Mouse (Mus musculus): ENCODE results near the gene Baz2b.
"Not testable (repeated sequence)": the region's sequence is repeated elsewhere in the genome, so short reads cannot be mapped to it uniquely, and the experiment has no call there.

Baz2b gene

DNA sequence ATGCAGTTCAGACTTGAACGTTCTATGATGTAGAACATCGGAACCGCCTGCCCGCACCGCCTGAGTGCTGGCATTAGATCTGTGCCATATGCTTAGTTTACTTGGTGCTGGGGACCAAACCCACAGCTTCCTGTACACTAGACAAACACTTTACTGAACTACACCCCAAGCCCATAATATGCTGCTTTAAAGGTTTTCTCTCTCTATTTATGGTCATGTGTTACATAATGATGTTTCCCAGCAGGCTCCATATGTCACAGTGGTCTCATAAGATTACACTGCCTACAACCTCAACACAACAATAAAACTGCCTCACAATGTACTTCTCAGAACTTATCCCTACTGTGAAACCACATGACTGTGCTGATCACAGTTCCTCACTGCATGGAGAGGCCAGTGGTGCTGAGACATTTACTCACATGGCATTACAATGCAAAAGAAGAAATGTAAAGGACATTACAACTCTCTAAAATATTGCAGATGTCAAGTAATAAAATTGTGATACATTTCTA is 9.5 kb downstream of the Baz2b start:
- peak; percentile 41 for DNase-seq (ENCODE audit: low read depth)

- DNase-seq (ENCODE audit: low read depth): no peak
These were observed 12.8 kb downstream of the Baz2b start for GRCm38 (mm10) chr2:60196841-60197240.

- DNase-seq (ENCODE audit: low read depth): no peak
These were observed 27.9 kb downstream of the Baz2b start for GRCm38 (mm10) chr2:60181696-60182095.

DNA sequence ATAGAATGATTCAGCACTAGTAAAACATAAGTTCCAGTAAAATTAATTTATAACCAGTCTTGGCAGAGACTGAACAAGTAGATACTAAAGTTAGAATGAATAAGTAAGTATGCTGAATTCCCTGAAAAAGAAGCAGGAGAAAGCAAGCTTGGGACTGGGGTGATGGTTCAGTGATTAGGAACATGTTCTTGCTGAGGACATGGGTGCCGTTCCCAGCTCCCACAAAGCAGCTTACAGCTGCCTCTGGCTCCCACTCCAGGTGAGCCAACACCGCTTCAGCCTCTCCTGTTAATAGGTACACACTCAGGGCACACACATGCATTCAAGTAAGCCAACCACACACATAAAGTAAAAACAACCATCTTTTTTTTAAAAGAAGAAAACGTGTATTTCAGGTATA is 32.1 kb downstream of the Baz2b start:
- no peak for DNase-seq (ENCODE audit: low read depth)

- no peak for DNase-seq (ENCODE audit: low read depth)
These were observed 33.6 kb downstream of the Baz2b start for GRCm38 (mm10) chr2:60176087-60176486.

GRCm38 (mm10) chr2:60175078-60175477 is 34.6 kb downstream of the Baz2b start:
- no peak for DNase-seq (ENCODE audit: low read depth)

GRCm38 (mm10) chr2:60173595-60173994 is 36.0 kb downstream of the Baz2b start:
- no peak for DNase-seq (ENCODE audit: low read depth)

DNA sequence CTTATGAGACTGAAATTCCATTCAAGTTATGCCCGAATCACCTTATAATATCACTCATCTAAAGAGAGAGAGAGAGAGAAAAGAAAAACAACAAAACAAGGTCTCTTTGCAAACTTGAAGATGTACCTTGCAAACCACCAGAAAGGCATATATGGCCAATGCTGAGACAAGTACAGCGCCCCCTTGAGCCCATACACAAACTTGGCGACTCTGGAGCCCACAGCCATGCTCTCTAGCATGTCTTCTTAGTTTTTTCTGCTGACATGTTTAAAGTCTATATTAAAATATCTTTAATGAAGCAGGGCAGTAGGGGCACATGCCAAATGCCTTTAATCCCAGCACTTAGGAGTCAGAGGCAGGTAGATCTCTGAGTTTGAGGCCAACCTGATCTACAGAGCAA is 36.4 kb downstream of the Baz2b start:
- DNase-seq (ENCODE audit: low read depth): peak; percentile 35

DNA sequence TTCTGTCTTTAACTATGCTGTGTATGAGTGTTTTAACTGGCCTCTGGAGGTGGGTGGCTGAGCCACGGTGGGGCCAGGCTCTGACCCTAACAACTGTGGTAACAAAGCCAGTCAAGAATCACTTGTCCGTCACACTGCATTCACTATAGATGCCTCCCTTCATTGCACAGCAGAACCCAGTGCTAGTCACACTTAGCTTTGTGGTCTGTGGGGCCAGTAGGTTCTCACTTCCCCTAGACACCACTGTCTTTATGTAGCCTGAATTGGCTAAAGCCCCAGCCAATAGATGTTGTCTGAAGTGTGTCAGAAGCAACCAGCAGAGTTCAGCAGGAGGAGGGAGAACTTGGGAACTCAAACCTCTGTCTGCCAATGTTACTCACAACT is 37.1 kb downstream of the Baz2b start:
- DNase-seq (ENCODE audit: low read depth): peak; percentile 20

DNA sequence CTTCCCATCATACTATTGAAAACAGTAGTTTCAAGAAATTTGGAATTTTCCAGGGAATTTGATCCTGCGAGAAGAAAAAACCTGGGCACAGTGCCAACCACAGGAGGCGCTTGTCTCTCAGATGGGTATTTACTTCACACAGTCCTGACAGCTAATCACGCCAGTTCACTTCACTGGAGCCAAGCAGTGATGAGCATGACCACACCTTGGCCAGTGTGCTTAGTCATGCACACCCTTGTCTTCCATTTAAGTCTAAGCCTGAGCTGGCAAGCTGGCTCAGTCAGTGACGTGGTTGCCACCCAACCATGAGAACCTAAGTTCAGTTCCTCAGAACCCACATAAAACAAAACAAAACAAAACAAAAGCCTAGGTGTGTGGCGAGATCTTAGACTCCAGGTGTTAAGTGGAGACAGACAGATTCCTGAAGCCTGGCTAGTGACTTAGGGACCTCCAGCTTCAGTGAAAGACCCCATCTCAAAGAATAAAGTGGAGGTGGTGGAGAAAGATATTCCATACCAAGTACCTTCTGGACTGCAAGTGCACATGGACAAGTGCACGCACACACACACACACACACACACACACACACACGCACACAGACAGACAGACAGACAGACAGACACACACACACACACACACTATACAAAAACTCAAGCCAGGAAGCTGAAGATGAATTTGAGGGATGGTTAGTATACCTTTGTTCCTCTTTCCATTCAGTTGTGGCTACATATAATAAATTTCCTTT is 37.7 kb downstream of the Baz2b start:
- peak; percentile 29 for DNase-seq (ENCODE audit: low read depth)

DNA sequence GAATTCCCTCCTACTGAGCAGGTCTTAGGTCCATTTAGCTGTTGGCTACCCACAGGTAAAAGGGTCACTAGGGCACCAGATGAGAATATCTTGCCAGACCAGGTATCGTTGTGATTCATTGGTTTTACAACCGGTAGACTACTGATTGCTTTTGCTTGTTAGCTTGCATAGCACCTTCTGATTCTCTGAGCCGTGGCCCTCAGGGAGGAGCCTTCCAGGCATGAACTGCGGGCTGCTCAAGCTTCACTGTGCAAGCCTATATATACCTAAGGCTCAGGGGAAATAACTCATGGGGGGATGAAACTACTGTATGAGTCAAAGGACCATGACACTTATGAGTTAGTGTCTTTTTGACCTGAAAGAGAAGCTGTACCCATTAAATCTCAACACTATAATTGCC is 42.8 kb downstream of the Baz2b start:
- no peak for DNase-seq (ENCODE audit: low read depth)

GRCm38 (mm10) chr2:60165679-60166078 is 44.0 kb downstream of the Baz2b start:
- DNase-seq (ENCODE audit: low read depth): no peak

DNA sequence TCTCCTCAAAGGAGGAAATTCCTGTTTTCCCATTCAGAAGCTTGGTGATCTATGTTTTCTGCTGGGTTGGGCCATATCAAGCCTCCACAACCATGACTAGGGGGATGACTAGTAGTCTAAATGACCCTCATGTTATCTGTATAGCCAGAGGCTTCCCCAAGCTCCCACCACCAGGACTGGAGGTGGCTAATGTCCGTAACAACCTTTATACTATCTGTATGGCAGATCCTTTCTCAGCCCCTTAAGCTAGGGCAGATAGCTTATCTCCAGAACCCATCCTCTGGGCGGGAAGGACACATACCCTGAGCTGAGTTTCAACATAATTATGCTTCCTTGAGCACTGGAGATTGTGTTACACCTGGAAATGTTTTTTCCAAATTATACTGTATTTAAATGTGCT is 45.9 kb downstream of the Baz2b start:
- DNase-seq (ENCODE audit: low read depth): no peak

- DNase-seq (ENCODE audit: low read depth): no peak
These were observed 57.2 kb downstream of the Baz2b start for GRCm38 (mm10) chr2:60152481-60152880.

DNA sequence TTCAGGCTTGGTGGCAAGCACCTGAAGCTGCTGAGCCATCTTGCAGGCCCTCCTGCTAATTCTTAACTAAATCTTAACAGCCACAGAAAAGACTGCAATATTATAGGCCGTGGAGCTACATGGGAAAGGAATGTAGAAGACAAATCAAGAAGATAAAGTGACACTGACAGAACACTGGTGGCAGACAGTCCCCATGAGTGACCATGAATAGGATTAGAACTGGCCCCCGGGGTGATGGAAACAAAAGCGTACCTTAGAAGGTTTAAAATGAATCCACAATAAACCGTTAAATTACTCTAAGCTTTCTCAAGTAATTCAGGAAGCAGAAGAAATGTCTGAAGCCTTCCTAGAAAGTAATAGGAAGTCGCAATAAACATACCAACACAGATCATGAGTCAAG is 61.0 kb downstream of the Baz2b start:
- DNase-seq (ENCODE audit: low read depth): no peak

DNA sequence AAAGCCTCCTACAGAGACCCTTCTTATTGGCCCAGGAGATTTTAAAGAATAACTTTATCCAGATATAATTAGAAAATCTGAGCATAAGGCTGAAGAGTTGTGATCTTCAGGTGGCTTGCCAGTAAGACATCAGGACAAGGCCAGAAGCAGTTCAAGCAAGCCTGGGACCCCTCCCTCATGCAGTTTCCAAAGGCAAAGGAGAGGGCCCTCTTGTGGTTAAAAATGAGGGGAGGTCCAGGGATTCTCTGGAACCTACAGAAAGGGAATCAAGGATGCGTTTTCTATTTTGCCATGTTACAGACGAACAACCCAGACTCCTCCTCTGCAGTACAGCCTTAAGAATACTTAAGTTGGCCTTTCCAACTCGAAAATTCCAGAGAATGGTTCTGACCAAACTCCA is 62.2 kb downstream of the Baz2b start:
- no peak for DNase-seq (ENCODE audit: low read depth)

- no peak for DNase-seq (ENCODE audit: low read depth)
These were observed 63.9 kb downstream of the Baz2b start for GRCm38 (mm10) chr2:60145742-60146141.

DNA sequence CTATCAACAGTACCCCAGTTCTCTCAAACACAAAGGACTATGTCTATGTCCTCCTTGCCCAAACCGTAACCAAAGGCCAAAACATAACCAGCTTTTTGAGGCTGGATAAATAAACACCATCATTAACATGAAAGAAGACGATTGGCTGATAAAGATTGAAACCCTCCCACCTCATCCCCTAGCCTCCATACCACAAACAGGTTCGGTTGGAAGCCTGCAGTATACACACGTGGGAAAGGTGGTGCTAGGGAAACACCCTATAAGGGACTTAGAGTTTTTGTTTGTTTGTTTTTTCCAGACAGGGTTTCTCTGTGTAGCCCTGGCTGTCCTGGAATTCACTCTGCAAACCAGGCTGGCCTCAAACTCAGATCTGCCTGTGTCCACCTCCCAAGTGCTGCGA is 66.3 kb downstream of the Baz2b start:
- no peak for DNase-seq (ENCODE audit: low read depth)

DNA sequence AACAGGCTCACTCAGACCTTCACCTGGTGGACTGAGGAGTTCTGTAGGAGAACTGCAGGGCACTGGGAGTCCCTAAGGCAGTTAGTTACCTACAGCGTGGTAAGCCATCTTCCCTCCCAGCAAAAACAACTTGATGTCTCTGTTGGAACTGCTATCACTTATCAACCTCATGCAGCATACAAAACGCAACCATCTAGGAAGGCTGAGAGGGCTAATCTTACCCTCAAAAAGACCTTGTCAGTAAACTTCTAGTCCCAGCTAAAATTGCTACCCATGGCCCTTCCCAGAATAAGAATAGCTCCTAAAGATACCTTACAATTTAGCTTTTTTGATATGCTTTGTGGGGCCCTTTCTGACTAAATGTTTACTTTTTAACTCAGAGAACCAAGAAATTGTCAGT is 67.4 kb downstream of the Baz2b start:
- DNase-seq (ENCODE audit: low read depth): no peak

DNA sequence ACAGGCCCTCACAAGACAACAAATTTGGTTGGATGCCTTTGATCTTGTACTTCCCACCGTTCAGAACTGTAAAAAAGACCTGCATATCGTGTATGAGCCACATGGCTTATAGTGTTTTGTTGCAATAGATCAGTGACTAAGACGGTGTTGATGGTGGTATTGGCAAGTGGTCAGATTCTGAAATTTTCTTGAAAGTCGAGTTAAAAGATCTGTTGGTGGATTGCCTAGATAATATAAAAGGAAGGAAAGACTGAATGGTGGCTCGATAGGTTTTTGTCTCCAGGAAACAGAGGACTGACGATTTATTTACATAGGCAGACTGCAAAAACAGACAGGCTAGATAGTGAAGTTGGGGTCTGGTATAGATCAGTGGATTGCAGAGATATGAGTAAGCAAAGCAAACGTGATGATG is 70.9 kb downstream of the Baz2b start:
- DNase-seq (ENCODE audit: low read depth): no peak

DNA sequence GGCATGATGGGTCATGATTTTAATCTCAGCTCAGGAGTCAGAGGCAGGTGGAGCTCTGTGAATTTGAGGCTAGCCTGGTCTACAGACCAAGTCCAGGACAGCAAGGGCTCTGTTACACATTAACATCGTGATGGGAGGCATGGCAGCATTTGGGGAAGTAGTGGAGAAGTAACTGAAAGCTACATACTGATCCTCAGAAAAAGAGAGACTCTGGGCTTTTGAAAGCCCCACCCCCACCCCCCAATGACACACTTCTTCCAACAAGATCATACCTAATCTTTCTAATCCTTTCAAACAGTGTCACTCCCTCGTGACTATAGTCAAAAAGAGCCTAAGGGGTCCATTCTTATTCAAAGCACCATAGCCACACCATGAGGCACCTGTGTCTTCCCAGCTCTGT is 73.8 kb downstream of the Baz2b start:
- DNase-seq (ENCODE audit: low read depth): no peak

DNA sequence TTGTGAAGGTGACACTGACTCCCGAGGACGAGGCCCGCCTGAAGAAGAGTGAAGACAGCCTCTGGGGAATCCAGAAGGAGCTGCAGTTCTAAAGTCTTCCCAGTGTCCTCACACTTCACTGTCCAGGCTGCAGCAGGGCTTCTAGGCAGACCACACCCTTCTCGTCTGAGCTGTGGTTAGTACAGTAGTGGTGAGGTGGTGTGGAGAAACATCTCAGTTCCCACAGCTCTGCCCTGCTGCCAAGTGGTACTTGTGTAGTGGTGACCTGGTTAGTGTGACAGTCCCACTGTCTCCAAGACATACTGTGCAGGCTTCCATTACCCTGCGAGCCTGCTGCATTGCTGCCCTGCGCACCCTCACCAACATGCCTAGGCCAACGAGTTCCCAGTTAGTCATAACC is 74.7 kb downstream of the Baz2b start:
- DNase-seq (ENCODE audit: low read depth): not testable (repeated sequence)

DNA sequence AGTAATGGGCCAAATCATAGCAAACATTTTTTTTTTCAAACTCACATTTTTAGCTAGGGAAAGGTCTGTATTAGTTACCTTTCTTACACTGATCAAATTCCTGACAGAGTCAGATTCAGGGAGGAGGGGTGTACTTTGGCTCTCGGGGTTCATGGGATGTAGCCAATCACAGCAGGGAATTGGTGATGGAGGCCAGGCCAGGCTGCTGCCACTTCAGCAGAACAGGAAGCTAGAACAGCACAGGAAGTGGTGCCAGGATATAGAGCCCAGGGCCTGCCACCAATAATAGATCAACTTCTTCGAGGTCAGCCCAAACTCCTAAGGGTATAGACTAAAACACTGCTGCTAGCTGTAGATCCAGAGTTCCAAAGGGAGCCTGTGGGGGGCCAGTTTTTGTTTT is 76.6 kb downstream of the Baz2b start:
- peak; percentile 13 for DNase-seq (ENCODE audit: low read depth)
